Mouse (Mus musculus): ENCODE measurements around the gene Hist2h3b.

Hist2h3b gene

DNA sequence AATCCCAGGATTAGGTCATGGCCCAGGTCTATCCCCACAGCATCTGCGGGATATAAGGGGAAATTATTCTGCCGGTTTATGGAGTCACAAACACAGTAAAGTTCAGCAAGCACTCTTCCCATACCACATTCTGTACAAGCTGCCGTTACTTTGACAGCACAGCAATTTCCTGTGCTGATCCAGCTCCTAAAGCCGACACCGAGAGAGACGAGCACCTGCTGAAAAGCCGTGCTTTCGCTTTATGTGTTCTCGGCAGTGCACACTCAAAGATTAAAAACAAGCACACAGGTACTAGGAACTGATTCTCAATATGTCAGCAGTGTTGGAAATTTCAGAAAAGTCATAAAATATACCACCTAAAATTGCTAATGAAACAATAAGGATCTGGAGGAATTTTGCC lies 38.1 kb downstream of the Hist2h3b start:
- no peak for TF ChIP-seq GATA4 (IDR thresholded peaks at IDR 0.05; ENCODE audit: insufficient replicate concordance, low read length)

DNA sequence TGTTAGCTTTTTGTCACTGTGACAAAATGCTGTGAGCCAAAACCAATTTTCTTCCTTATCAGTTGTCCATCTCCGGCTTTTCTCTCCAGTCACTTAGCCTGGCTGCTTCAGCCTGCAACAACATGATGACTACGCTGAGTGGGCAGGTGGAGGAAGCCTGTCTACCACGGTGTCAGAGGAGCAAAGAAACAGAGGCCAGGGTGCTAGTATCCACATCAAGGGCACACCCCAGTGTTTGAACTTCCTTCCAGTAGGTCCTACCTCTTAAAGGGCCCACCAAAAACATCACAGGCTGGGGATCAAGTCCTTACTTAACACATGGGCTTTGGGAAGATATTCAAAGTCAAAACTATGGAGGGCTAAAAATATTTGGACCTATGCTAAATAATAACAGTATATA lies 41.0 kb downstream of the Hist2h3b start:
- no peak for TF ChIP-seq GATA4 (IDR thresholded peaks at IDR 0.05; ENCODE audit: insufficient replicate concordance, low read length)

DNA sequence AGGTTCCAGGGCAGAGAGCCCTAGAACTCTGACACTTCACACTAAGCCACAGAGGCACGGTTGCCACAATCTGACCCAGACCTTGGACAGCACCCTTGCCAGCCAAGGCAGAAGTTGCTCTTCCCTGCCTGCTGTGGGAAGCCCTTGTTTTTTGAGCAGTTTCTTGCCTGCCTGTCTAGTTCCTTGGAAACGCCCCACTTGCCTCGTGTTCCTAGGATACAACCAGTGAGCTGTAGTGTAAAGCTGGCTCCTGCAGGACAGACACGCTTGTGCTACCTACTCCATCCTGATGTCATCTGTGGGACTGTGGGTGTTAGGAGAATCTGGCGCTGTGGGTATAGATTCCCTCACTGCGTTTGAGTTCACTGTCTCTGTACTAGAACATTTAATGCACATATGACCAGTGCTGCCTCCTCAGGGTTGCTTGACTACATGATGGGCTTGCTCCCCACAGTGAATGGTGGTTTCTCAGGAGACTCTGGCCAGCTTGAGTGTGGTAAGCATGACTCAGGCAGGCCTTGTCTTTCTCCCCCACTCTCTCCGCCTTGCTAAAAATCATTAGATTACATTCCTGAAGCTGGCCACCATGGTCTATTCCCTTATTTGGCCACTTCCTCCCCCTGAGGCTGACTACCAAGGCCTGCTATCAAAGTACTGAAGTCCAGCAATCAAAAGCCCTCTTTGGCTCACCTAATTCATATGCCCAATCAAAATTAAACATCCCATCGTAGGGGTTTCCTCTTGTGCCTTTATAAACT lies 44.1 kb downstream of the Hist2h3b start:
- TF ChIP-seq GATA4 (IDR thresholded peaks at IDR 0.05; ENCODE audit: insufficient replicate concordance, low read length) = no peak

Measured in liver, adult (tissue).